Mouse (Mus musculus) liver, adult 2 months (tissue): ENCODE data around the gene Dus1l. TPM values are rescaled to one million over a fixed set of nuclear protein-coding genes. Genes with fewer than 3 reads are reported as not detected.
"Not testable (repeated sequence)": the region's sequence is repeated elsewhere in the genome, so short reads cannot be mapped to it uniquely, and the experiment has no call there.

Source experiments
- DNase-seq: peaks from one replicate; pipeline ENCODE4 v3.0.0-alpha.2; 2011; ENCODE audit warnings: low read depth, low spot score; ENCODE audit errors: extremely low read depth
- H3K27ac ChIP-seq: fragments of 200-500 bp; replicated peaks from 2 replicates; pipeline ENCODE4 v1.5.1; 2012; ENCODE audit warnings: low read depth, mild to moderate bottlenecking, control low read depth, inconsistent platforms, low read length; ENCODE audit not compliant: insufficient read depth
- H3K27me3 ChIP-seq: fragments of 200-500 bp; 2 replicates; pipeline ENCODE4 v1.6.1; 2012; ENCODE audit warnings: mild to moderate bottlenecking, moderate library complexity, low read length, inconsistent platforms; ENCODE audit not compliant: control insufficient read depth, insufficient read depth
- H3K36me3 ChIP-seq: fragments of 200-500 bp; 2 replicates; pipeline ENCODE4 v1.6.1; 2012; ENCODE audit warnings: low read length, inconsistent platforms; ENCODE audit not compliant: control insufficient read depth, insufficient read depth
- H3K4me1 ChIP-seq: fragments of 200-500 bp; 2 replicates; pipeline ENCODE4 v1.6.1; 2011; ENCODE audit warnings: low read length; ENCODE audit not compliant: control insufficient read depth, insufficient read depth
- H3K4me3 ChIP-seq: fragments of 200-500 bp; 2 replicates; pipeline ENCODE4 v1.5.1; 2011; ENCODE audit warnings: low read depth, mild to moderate bottlenecking, control low read depth, low read length, moderate library complexity; ENCODE audit not compliant: insufficient read depth
- H3K79me2 ChIP-seq: fragments of 200-500 bp; 2 replicates; pipeline ENCODE4 v1.6.1; 2012; ENCODE audit warnings: inconsistent platforms, mild to moderate bottlenecking, low read length, moderate library complexity; ENCODE audit not compliant: control insufficient read depth, insufficient read depth
- H3K9ac ChIP-seq: fragments of 200-500 bp; 2 replicates; pipeline ENCODE4 v1.6.1; 2012; ENCODE audit warnings: low read depth, mild to moderate bottlenecking, control low read depth, inconsistent platforms, low read length
- CTCF ChIP-seq: fragments of 200-500 bp; IDR thresholded peaks from 2 replicates; pipeline ENCODE4 v1.5.1; 2011; ENCODE audit warnings: low read depth, low read length, control low read depth
- POLR2A ChIP-seq: fragments of 200-500 bp; IDR thresholded peaks from 2 replicates; pipeline ENCODE4 v1.6.1; 2011; ENCODE audit warnings: low read length, control low read depth; ENCODE audit not compliant: insufficient read depth; ENCODE audit errors: extremely low read depth
- WGBS: fragments of 180-500 bp; shearing (Covaris S2); methylation state at CpG from one replicate; pipeline ENCODE4 v1.1.7; 2018; 5-methylcytosine and 5-hydroxymethylcytosine counted together
- polyA plus RNA-seq: library from polyadenylated mRNA; depleted of rRNA; stranded (reverse); fragments of >200 nt; gene quantifications from 2 replicates; pipeline ENCODE4 v1.2.3, GENCODE M21; 2012
- total RNA-seq: library from RNA; depleted of rRNA; stranded (reverse); fragments of >200 nt; gene quantifications from 2 replicates; pipeline ENCODE4 v1.2.3, GENCODE M21; 2014

Dus1l gene
- total and polyA plus RNA-seq, 2 experiments, result 52.1 to 69.7 TPM

DNA sequence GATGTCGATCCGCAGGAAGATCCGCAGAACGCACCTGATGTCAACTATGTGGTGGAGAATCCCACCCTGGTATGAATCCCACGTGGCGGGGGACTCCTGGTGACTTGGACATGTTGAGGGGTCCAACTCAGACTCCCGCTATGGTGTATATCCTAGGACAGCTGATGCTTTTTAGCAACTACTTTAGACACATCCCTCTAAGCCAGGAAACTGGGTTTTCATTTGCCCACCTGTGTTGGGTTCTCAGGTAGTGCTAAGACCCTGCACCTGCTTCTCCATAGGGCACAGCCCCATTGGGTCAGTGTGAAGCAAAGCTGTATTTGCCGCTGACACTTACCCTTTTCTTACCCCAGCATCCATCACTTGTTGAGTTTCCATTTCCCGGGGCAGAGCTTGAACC lies 11.1 kb downstream of the Dus1l start:
- H3K36me3 ChIP-seq, result peaks cover 12% of the 10 kb centered on the region; the same call in 1 of the 2 replicates
- H3K4me3 ChIP-seq, result 0 out of 2 replicates have a peak overlapping the region, but pooled peaks have one; percentile 65
- DNase-seq, result no peak
- peaks cover 4% of the 10 kb centered on the region; the same call in 1 of the 2 replicates for H3K79me2 ChIP-seq
- WGBS, result 36% methylated on average over 9 of the region's 9 CpGs
- no peak overlapping the region for H3K27ac ChIP-seq
- peaks cover 12% of the 10 kb centered on the region for H3K4me1 ChIP-seq
- H3K27me3 ChIP-seq, result no peaks in the 10 kb centered on the region
- TF ChIP-seq CTCF, result no peak
- TF ChIP-seq POLR2A, result no peak
- peak overlapping the region; percentile 94 for H3K9ac ChIP-seq

- Histone ChIP-seq H3K79me2 (peaks cover 4% of the 10 kb centered on the region; the same call in 1 of the 2 replicates), H3K9ac (peak within 1 kb of the TSS; percentile 94), H3K36me3 (peaks cover 3% of the 10 kb centered on the region; the same call in 1 of the 2 replicates), H3K27ac (peak within 1 kb of the TSS; percentile 68), H3K4me3 (peak within 1 kb of the TSS; percentile 65), H3K27me3 (no peaks in the 10 kb centered on the region), H3K4me1 (peaks cover 12% of the 10 kb centered on the region)
- TF ChIP-seq CTCF, result no peak
- DNase-seq, result peak; percentile 58
- WGBS, result 1% methylated on average over 104 of the region's 107 CpGs
These were observed 12.0 kb downstream of the Dus1l start, which contains the start of the genes Rfng and Gps1 for GRCm38 (mm10) chr11:120784064-120784791. Rfng (minus strand) TSS chr11:120784207. Gps1 (plus strand) TSS chr11:120784272.

- H3K27me3 ChIP-seq, result no peaks in the 10 kb centered on the region
- peaks cover 12% of the 10 kb centered on the region for H3K4me1 ChIP-seq
- H3K36me3 ChIP-seq, result 0 out of 2 replicates have a peak, but pooled peaks cover 2% of the 10 kb centered on the region
- DNase-seq, result no peak
- peaks cover 4% of the 10 kb centered on the region; the same call in 1 of the 2 replicates for H3K79me2 ChIP-seq
- H3K9ac ChIP-seq, result peak overlapping the region; percentile 90
- H3K27ac ChIP-seq, result peak overlapping the region; percentile 35
- peak overlapping the region; percentile 65 for H3K4me3 ChIP-seq
- no peak for TF ChIP-seq CTCF
- TF ChIP-seq POLR2A, result no peak
- WGBS, result 2% methylated on average over 42 of the region's 42 CpGs
These were observed 12.7 kb downstream of the Dus1l start for GRCm38 (mm10) chr11:120783426-120784063.

DNA sequence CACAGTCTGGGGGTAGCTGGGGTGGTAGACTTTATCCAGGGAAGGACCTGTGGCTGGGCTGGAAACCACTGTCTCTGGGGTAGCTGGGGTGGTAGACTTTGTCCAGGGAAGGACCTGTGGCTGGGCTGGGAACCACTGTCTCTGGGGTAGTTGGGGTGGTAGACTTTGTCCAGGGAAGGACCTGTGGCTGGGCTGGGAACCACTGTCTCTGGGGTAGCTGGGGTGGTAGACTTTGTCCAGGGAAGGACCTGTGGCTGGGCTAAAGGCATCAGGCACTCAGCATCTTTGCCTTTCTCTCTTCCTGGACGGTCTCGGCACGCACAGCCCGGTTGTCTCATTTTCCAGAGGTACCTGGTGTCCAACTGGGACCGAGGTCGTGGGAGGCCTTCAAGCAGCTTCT lies 14.8 kb downstream of the Dus1l start:
- H3K27me3 ChIP-seq, H3K36me3 ChIP-seq, H3K79me2 ChIP-seq, H3K9ac ChIP-seq, H3K27ac ChIP-seq, H3K4me3 ChIP-seq, DNase-seq: not testable (repeated sequence)
- peaks cover 12% of the 10 kb centered on the region for H3K4me1 ChIP-seq
- 97% methylated on average over 6 of the region's 6 CpGs for WGBS

DNA sequence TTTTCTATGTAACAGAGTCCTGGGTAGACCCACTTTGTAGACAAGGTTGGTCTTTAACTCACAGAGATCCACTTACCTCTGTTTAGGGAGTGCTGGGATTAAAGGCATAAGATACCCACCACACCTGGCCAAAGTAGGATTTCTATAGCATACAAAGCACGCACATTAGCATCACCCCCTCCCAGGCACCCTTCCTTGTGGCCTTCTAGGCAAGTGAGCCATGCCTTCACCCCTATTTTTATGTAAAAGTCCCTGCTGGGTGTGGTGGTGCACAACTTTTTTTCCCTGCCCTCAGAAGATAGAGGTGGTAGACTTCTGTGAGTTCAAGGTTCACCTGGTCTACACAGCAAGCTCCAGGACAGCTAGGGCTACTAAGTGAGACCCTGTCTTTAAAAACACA lies 16.3 kb downstream of the Dus1l start:
- Histone ChIP-seq H3K4me1 (peaks cover 6% of the 10 kb centered on the region), H3K27ac (no peak overlapping the region), H3K9ac (no peak overlapping the region), H3K36me3 (no peaks in the 10 kb centered on the region), H3K4me3 (no peak overlapping the region), H3K79me2 (peaks cover 3% of the 10 kb centered on the region; the same call in 1 of the 2 replicates), H3K27me3 (no peaks in the 10 kb centered on the region)
- DNase-seq, result no peak
- 98% methylated on average over 1 of the region's 1 CpGs for WGBS
- TF ChIP-seq CTCF (no peak), POLR2A (no peak)

- H3K79me2 ChIP-seq, result no peaks in the 10 kb centered on the region
- 44% methylated on average over 6 of the region's 6 CpGs for WGBS
- DNase-seq, result no peak
- H3K4me1 ChIP-seq, result no peaks in the 10 kb centered on the region
- H3K9ac ChIP-seq, result no peak overlapping the region
- TF ChIP-seq CTCF, result no peak
- TF ChIP-seq POLR2A, result no peak
- H3K27me3 ChIP-seq, result no peaks in the 10 kb centered on the region
- no peaks in the 10 kb centered on the region for H3K36me3 ChIP-seq
- no peak overlapping the region for H3K4me3 ChIP-seq
- no peak overlapping the region for H3K27ac ChIP-seq
These were observed 19.1 kb downstream of the Dus1l start for GRCm38 (mm10) chr11:120777123-120777522.
